Mouse (Mus musculus): ENCODE measurements around the gene Rnf216.

DNA sequence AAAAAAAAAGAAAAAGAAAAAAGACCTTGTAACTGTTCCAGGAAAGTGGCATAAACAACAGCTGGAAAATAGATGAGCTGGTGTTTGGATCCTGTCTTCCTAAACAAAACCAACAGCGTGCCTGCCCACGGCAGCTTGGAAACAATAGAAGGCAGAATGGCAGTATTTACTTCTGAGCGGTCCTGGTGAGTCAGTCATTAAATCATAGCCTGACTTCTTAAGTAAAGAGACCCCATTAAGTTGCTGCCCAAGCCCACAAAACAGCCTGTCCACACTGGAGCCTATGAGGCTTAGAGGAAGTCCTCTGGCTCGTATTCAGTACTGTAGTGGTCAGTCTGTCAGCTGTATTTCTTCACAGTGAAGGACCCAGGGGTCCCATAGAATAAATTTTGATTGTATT, 81.6 kb downstream of the Rnf216 start:
- TF ChIP-seq CTCF (IDR thresholded peaks at IDR 0.05; ENCODE audit: control insufficient read depth, insufficient read depth, insufficient replicate concordance, low read depth, low read length) (no peak), POLR2A (IDR thresholded peaks at IDR 0.05; ENCODE audit: control insufficient read depth, low read depth, low read length) (no peak)
